Mouse (Mus musculus): Measurements from ENCODE around the gene Gcnt7.

DNA sequence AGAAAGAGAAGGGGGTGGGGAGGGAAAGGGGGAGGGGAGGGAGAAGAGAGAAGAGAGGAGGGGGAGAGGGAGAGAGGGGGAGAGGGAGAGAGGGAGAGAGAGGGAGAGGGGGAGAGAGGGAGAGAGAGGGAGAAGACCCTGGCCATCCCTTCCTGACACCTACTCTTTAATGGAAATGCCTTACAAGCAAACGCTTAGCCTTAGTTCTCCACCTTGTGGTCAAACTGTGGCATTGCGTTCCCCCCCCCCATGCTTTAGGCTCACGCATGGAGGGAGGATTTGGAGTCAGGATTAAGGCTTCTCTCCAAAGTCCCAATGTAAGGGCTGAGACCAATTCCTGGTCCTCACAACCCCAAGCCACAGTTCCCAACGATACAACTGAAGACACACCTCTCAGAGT is 42.9 kb upstream of the Gcnt7 start:
- TF ChIP-seq CTCF (conservative IDR thresholded peaks at IDR 0.05; ENCODE audit: low read length), result peak; percentile 55
- no peak for TF ChIP-seq NANOG (IDR thresholded peaks at IDR 0.05; ENCODE audit: borderline replicate concordance, low read length)
- TF ChIP-seq POU5F1 (IDR thresholded peaks at IDR 0.05; ENCODE audit: borderline replicate concordance, low read length), result no peak
